Mouse (Mus musculus) forebrain, embryonic 11.5 days (tissue): ENCODE measurements around the gene Pbld1. TPM values are rescaled to one million over a fixed set of nuclear protein-coding genes. Genes with fewer than 3 reads are reported as not detected.
"Not testable (repeated sequence)": the region's sequence is repeated elsewhere in the genome, so short reads cannot be mapped to it uniquely, and the experiment has no call there.

Source experiments
- ATAC-seq: fragments of 200-750 bp; cut with Nextera tagmentation; replicated peaks from 2 replicates; pipeline ENCODE4 v1.8.0; 2017; ENCODE audit warnings: moderate TSS enrichment; ENCODE audit not compliant: low FRiP score
- DNase-seq: peaks from one replicate; pipeline ENCODE4 v3.0.0-alpha.2; 2017; ENCODE audit warnings: low spot score
- H3K27ac ChIP-seq: fragments of 300-500 bp; sonication (generic); 2 replicates; pipeline ENCODE4 v1.5.1; 2014; ENCODE audit warnings: low read depth, low read length
- H3K27me3 ChIP-seq: fragments of 300-500 bp; sonication (generic); 2 replicates; pipeline ENCODE4 v1.6.1; 2014; ENCODE audit warnings: mild to moderate bottlenecking, low read length, mixed read lengths; ENCODE audit not compliant: control insufficient read depth, insufficient read depth
- H3K36me3 ChIP-seq: fragments of 300-500 bp; sonication (generic); 2 replicates; pipeline ENCODE4 v1.6.1; 2014; ENCODE audit warnings: mild to moderate bottlenecking, low read length, moderate library complexity, mixed read lengths; ENCODE audit not compliant: control insufficient read depth, insufficient read depth
- H3K4me1 ChIP-seq: fragments of 300-500 bp; sonication (generic); replicated peaks from 2 replicates; pipeline ENCODE4 v1.6.1; 2014; ENCODE audit warnings: low read length, mixed read lengths; ENCODE audit not compliant: control insufficient read depth, insufficient read depth
- H3K4me2 ChIP-seq: fragments of 300-500 bp; sonication (generic); 2 replicates; pipeline ENCODE4 v1.6.1; 2014; ENCODE audit warnings: low read depth, mild to moderate bottlenecking, low read length, moderate library complexity, mixed read lengths; ENCODE audit not compliant: severe bottlenecking
- H3K4me3 ChIP-seq: fragments of 300-500 bp; sonication (generic); 2 replicates; pipeline ENCODE4 v1.5.1; 2014; ENCODE audit warnings: low read depth, low read length
- H3K9ac ChIP-seq: fragments of 300-500 bp; sonication (generic); 2 replicates; pipeline ENCODE4 v1.6.1; 2014; ENCODE audit warnings: low read length
- H3K9me3 ChIP-seq: fragments of 300-500 bp; sonication (generic); 2 replicates; pipeline ENCODE4 v1.6.1; 2016; ENCODE audit warnings: low read length, mixed read lengths; ENCODE audit not compliant: control insufficient read depth
- WGBS: fragments of 180-500 bp; shearing (Covaris S2); extraction: QIAGEN DNeasy Blood & Tissue Kit; methylation state at CpG from one replicate; pipeline ENCODE4 v1.1.7; 2014; 5-methylcytosine and 5-hydroxymethylcytosine counted together
- polyA plus RNA-seq: library from polyadenylated mRNA; unstranded; fragments of >200 nt; fragmentation: Nextera tagmentation; extraction: Ambion mirVana; gene quantifications from 2 replicates; pipeline ENCODE4 v1.2.1, GENCODE M21; 2014

The Pbld1 gene
- polyA plus RNA-seq, 1 experiment from 2014 or later: 1.6 TPM

- no peak overlapping the region for H3K4me3 ChIP-seq
- no peaks in the 10 kb centered on the region for H3K36me3 ChIP-seq
- H3K9me3 ChIP-seq: no peaks in the 10 kb centered on the region
- H3K9ac ChIP-seq: no peak overlapping the region
- H3K27ac ChIP-seq: no peak overlapping the region
- ATAC-seq (no peak), DNase-seq (no peak)
- H3K27me3 ChIP-seq: no peaks in the 10 kb centered on the region
- WGBS: 94% methylated on average over 1 of the region's 2 CpGs
- no peaks in the 10 kb centered on the region for H3K4me1 ChIP-seq
- H3K4me2 ChIP-seq: no peak overlapping the region
Measured at GRCm38 (mm10) chr10:63049106-63049505, 10.9 kb upstream of the Pbld1 start.

- no peaks in the 10 kb centered on the region for H3K9me3 ChIP-seq
- no peak for DNase-seq
- H3K4me2 ChIP-seq: no peak overlapping the region
- H3K36me3 ChIP-seq: no peaks in the 10 kb centered on the region
- H3K4me3 ChIP-seq: no peak overlapping the region
- ATAC-seq: no peak
- H3K27ac ChIP-seq: no peak overlapping the region
- H3K4me1 ChIP-seq: no peaks in the 10 kb centered on the region
- no peaks in the 10 kb centered on the region for H3K27me3 ChIP-seq
- 72% methylated on average over 7 of the region's 7 CpGs for WGBS
- H3K9ac ChIP-seq: no peak overlapping the region
Measured at GRCm38 (mm10) chr10:63051267-63051666, 8.7 kb upstream of the Pbld1 start.

- H3K4me1 ChIP-seq: no peaks in the 10 kb centered on the region
- H3K4me2 ChIP-seq: no peak overlapping the region
- H3K27ac ChIP-seq: no peak overlapping the region
- no peaks in the 10 kb centered on the region for H3K9me3 ChIP-seq
- no peaks in the 10 kb centered on the region for H3K36me3 ChIP-seq
- no peak overlapping the region for H3K4me3 ChIP-seq
- ATAC-seq: no peak
- DNase-seq: no peak
- no peak overlapping the region for H3K9ac ChIP-seq
- no peaks in the 10 kb centered on the region for H3K27me3 ChIP-seq
- WGBS: 85% methylated on average over 6 of the region's 6 CpGs
Measured at GRCm38 (mm10) chr10:63052011-63052410, 8.0 kb upstream of the Pbld1 start.

GRCm38 (mm10) chr10:63053007-63053406 is 7.0 kb upstream of the Pbld1 start:
- Histone ChIP-seq H3K4me2 (no peak overlapping the region), H3K9me3 (no peaks in the 10 kb centered on the region), H3K9ac (no peak overlapping the region), H3K4me1 (no peaks in the 10 kb centered on the region), H3K4me3 (no peak overlapping the region), H3K27me3 (no peaks in the 10 kb centered on the region), H3K36me3 (no peaks in the 10 kb centered on the region), H3K27ac (no peak overlapping the region)
- ATAC-seq: no peak
- WGBS: 63% methylated on average over 6 of the region's 6 CpGs
- no peak for DNase-seq

GRCm38 (mm10) chr10:63054071-63054470 is 5.9 kb upstream of the Pbld1 start:
- DNase-seq: not testable (repeated sequence)
- WGBS: 88% methylated on average over 6 of the region's 6 CpGs

GRCm38 (mm10) chr10:63054586-63054985 is 5.4 kb upstream of the Pbld1 start:
- Histone ChIP-seq H3K36me3 (no peaks in the 10 kb centered on the region), H3K27me3 (no peaks in the 10 kb centered on the region), H3K4me3 (no peak overlapping the region), H3K9me3 (no peaks in the 10 kb centered on the region), H3K4me1 (no peaks in the 10 kb centered on the region), H3K9ac (no peak overlapping the region), H3K4me2 (no peak overlapping the region), H3K27ac (no peak overlapping the region)
- ATAC-seq: no peak
- DNase-seq: no peak
- WGBS: 78% methylated on average over 2 of the region's 2 CpGs

More at GRCm38 (mm10) chr10:63054071-63054470, 5.9 kb upstream of the Pbld1 start:
- not testable (repeated sequence) for H3K27ac ChIP-seq, H3K9ac ChIP-seq, H3K9me3 ChIP-seq, H3K4me3 ChIP-seq, H3K4me2 ChIP-seq, ATAC-seq, H3K4me1 ChIP-seq, H3K27me3 ChIP-seq, H3K36me3 ChIP-seq

GRCm38 (mm10) chr10:63056966-63057750 is 2.8 kb upstream of the Pbld1 start:
- no peaks in the 10 kb centered on the region for H3K9me3 ChIP-seq
- H3K36me3 ChIP-seq: no peaks in the 10 kb centered on the region
- no peak for ATAC-seq
- no peak for DNase-seq
- H3K4me3 ChIP-seq: no peak overlapping the region
- no peaks in the 10 kb centered on the region for H3K4me1 ChIP-seq
- no peak overlapping the region for H3K9ac ChIP-seq
- no peak overlapping the region for H3K27ac ChIP-seq
- H3K27me3 ChIP-seq: no peaks in the 10 kb centered on the region
- no peak overlapping the region for H3K4me2 ChIP-seq
- 43% methylated on average over 24 of the region's 24 CpGs for WGBS

- no peak overlapping the region for H3K9ac ChIP-seq
- 83% methylated on average over 11 of the region's 11 CpGs for WGBS
- no peak for DNase-seq
- H3K27ac ChIP-seq: no peak overlapping the region
- H3K27me3 ChIP-seq: no peaks in the 10 kb centered on the region
- H3K4me3 ChIP-seq: no peak overlapping the region
- H3K9me3 ChIP-seq: no peaks in the 10 kb centered on the region
- no peaks in the 10 kb centered on the region for H3K36me3 ChIP-seq
- no peaks in the 10 kb centered on the region for H3K4me1 ChIP-seq
- no peak overlapping the region for H3K4me2 ChIP-seq
- no peak for ATAC-seq
Measured at GRCm38 (mm10) chr10:63060406-63060805, 444 bp downstream of the Pbld1 start.

- H3K9me3 ChIP-seq: no peaks in the 10 kb centered on the region
- H3K4me3 ChIP-seq: no peak overlapping the region
- H3K4me1 ChIP-seq: no peaks in the 10 kb centered on the region
- no peak overlapping the region for H3K4me2 ChIP-seq
- no peaks in the 10 kb centered on the region for H3K36me3 ChIP-seq
- H3K9ac ChIP-seq: no peak overlapping the region
- no peak for ATAC-seq
- H3K27me3 ChIP-seq: no peaks in the 10 kb centered on the region
- 78% methylated on average over 12 of the region's 12 CpGs for WGBS
- no peak for DNase-seq
- H3K27ac ChIP-seq: no peak overlapping the region
Measured at GRCm38 (mm10) chr10:63061266-63061665, 1.3 kb downstream of the Pbld1 start.
